Mouse (Mus musculus): ENCODE results near the gene Pappa.

Pappa gene

DNA sequence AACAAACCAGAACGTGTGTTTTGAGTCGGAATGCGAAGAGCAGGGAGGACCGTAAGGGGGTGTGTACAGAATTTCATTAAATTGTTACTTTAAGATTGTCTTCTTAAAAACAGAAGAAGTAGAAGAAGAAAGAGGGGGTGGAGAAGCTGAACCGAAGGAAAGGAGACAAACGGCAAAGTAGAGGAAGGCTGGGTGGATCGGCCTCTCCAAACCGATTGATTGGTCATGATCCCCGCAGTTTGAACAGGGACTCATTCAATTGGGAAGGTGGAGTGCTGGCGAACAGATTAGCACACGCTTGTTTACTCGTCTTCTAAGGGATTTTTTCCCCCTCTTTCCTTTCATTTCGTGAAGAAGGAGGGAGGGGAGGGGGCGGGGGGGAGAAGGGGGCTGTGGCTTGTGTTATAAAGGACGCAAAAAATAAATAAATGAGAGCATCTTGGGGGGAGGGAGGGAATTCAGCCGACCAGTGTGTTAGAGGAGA lies at the start of gene Pappa:
Gene Pappa, plus strand, starts transcription at position 434 of the 484 bp plus-strand sequence.
- peak in 1 of 2 experiments; percentile 11 for DNase-seq (ENCODE audit: low spot score in 2 of 2)

DNA sequence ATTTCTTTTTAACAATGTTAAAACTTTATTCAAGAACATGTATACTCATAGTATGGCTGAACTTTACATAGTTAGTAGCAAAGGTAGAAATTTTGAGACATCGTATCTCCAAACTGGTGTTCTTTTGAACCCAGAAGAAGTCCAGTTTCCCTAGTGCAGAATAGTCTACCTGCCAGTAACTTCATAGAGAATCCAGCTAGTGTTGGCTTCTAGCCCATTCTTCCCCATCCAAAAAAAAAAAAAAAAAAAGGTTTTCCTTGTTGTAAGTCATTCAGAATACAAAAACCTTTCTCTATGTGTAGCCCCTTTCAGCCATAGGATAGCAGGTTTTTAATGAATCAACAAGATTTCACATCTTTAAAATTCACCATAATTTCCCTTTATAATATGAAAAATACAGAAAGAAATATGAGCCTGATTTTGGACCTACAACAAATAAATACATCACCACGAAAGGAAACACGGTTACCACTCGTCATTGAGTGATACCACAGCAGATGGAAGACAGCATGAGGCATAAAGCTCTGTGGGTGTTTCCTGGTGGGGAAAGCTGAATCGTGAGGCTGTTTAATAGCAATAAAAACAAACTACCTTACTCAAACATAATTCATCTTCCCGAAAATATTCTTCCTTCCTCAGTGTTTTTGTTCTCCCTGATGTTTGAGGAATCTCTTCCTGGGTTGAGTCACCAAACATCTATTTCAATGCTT lies 45.9 kb upstream of the Pappa start:
- DNase-seq (ENCODE audit: low spot score in 2 of 2), result peak; percentile 4 to 8

DNA sequence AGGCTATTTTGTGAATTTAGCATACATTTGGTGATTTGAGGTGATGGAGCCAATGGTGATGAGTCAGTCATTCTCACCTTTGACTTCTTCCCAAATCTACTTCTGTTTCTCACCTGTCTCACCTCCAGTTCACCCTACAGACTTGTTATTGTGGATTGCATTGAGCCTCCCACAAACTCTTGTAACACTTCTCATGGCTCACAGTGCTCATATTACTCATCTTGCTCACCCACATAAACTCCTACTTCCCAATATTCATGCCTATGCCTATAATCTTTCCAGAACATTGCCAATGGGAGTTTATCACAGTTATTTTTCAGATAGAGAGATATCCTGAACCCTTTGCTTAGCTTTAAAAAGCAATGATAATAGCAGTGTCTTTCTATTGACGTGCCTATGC lies 37.1 kb upstream of the Pappa start:
- peak; percentile 4 to 8 for DNase-seq (ENCODE audit: low spot score in 2 of 2)

DNA sequence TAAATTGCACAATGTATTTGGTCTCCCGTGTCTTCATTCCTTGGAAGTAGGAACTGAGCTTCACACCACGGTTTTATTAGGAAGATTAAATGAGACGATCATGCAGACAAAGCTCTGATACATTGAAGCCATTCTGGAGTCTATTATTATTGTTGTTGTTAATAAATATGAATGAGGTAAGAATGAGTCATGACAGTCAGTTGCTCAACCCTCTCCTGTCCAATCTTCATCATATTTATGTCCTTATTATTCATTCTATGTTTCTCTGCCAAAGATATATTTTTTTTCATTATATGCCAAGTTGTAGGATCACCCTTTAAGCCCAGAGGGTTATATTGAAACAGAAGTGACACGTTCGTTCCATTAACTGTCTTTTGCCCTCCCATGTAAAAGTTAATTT lies 36.4 kb upstream of the Pappa start:
- DNase-seq (ENCODE audit: low spot score in 2 of 2), result no peak

DNA sequence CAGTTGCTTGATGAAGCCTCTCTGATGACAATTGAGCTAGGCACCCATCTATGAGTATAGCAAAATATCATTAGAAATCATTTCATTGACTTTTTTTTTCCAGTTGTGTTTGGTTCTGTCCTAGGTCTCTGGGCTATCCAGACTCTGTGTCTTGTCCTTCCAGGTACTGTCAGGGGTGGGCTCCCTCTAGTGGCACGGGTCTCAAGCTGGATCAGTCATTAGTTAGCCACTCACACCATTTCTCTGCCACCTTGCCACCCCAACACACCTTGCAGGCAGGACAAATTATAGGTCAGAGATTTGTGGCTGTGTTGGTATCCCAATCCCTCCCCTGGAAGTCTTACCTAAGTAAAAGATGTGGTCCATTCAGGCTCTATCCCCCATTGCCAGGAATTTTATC lies 31.8 kb upstream of the Pappa start:
- no peak for DNase-seq (ENCODE audit: low spot score in 2 of 2)

DNA sequence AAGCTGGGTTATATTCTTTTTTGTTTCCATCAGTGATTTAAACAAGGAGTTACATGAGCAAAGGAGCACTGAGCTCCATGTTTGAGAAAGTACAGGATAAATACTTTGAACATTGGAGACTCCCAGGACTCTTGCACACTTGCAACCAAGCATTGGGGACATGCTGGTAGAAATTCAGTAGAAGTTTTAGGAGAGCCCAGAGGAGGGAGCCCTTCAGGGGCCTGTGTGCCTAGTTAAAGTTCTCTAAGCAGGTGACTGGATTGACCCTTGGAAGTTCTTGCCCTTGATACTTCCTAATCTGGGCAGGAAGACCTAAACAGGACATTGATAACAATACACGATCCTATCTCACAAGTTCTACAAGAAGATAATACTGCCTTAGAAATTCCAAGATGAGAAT lies 3.6 kb upstream of the Pappa start:
- no peak for DNase-seq (ENCODE audit: low spot score in 2 of 2)

DNA sequence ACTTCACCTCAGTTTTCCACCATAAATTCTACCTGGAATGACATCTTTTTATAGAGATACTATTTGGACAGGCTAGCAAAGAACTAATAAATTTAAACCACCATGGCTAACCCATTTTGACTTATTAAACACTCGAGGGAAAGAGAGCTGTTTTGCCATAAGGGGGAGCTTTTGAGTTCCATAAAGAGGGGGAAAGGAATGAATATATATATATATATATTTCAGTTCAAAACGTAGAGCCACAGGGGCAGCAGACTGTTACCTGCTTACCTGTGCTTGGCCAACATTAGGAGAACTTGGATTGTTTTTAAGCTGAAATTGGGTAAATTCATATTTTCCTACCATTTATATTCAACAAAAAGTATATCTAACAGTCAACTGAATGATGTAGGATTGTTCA lies 1.1 kb upstream of the Pappa start:
- no peak for DNase-seq (ENCODE audit: low spot score in 2 of 2)

DNA sequence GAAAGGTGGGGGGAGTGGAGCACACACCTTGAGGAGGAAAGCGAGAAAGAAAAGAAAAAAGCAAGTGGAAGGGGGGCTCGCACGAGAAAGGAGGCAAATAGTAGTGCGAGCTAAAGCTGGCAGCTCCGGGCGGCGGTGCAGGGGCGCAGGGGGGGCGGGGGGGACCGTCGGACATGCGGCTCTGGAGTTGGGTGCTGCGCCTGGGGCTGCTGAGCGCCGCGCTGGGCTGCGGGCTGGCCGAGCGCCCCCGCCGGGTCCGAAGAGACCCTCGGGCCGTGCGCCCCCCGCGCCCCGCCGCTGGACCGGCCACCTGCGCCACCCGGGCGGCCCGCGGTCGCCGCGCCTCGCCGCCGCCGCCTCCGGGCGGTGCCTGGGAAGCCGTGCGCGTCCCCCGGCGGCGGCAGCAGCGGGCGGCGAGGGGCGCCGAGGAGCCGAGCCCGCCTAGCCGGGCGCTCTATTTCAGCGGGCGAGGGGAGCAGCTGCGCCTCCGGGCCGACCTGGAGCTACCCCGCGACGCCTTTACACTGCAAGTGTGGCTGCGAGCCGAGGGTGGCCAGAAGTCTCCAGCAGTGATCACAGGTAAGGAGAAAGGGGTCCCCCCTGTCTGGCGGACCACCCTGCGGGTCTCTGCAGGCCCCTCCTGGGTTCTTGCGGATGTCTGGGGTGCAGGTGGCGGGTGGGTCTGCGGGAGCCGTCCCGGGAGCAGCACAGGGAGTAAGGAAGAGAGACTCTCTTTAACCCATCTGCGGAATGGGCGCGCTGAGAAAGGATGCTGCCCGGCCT lies 586 bp downstream of the Pappa start:
- DNase-seq (ENCODE audit: low spot score in 2 of 2), result no peak

DNA sequence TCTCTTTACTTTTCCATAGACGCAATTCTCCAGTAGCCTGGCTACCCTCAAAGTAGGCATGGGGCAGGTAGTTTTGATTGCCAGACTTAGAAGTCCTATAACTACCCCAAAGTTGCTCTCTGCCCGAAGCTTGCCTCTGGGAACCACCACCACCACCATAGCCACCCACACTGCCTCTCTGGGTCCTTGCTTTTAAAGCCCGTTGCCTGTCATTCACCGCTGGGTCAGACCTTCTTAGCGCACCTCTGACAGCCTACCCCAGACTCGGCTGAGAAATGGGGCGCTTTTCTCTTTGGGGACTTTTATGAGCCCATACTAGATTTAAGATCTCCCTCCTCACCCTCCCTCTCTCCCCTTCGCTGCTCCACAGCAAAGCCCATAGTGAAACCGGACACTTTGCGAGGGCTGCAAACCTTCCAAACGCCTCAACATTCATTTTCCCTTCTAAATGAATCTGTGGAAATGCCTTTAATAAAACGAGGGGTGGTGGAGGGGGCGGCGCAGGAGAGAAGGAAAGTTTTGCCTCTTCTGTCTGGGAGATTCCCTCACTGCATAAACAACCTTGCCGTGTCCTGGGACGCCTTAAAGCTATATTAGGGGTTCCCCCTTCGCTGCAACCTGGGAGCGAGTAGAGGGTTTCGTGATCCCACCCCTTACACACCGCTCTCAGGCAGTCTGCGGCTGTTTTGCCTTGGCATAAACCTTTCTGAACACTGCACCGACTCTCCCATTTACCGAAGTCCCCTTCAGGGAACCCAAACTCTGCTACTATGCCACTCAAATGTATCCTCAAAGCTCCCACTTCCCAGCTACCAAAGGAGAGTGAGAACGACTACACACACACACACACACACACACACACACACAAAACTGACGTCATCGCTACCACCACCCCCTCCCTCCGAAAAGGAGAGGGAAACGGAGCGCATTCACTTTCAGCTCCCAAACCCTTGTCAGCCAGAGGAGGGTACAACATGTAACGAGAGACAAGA lies 1.7 kb downstream of the Pappa start:
- peak; percentile 9 to 38 for DNase-seq (ENCODE audit: low spot score in 2 of 2)

DNA sequence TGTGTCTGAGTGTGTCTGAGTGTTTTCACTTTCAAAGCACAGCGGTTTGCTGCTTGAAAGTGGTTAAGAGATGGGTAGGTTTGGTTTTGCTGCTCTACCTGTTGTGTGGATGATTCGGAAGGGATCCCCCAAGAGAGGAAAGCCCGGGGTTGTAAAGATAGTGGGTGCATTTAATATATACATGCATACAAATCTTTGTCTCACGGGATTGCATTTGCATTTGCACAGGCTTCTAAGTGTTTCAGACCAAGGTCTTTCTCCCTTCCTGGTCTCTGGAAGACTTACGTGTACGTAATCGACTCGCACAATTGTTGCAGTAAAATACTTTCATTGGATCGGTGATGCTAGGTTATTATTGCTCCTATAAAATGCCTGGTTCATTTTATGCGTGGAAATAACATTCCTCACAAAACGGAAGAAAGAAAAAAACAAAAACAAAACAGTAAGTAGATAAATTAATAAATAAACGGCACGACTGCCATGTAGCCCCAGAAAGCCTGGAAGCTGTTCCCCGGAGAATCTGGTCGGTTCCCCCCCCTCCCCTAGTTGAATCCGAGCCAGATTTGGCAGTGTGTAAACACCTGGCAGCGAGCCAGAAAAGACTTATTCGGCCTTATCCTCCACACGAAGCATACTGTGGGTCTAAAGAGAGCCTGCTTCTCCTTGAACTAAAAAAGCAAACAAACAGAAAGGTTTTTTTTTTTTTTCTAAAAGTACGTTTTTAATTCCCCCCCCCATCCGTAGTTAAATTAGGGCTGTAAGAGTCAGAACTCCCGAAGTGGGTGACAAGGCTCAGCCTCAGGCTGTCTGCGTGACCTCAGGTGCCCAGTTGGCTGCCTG lies 2.7 kb downstream of the Pappa start:
- DNase-seq (ENCODE audit: low spot score in 2 of 2), result peak; percentile 13 to 23

DNA sequence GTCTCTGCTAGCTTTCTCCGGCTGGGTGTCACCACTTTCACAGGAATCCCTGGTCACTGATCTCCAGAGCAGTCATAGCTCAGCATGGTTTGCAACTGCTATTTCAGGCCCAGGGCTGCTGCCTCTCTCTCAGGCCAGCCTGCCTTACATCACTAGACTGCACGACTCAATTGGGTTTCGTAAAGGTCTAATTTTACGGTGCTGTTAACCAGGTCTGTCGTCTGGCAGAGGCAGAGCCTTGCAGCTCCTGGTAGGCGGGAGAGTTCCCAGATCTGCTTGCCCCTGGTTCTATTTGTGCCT lies 3.3 kb downstream of the Pappa start:
- DNase-seq (ENCODE audit: low spot score in 2 of 2), result no peak

DNA sequence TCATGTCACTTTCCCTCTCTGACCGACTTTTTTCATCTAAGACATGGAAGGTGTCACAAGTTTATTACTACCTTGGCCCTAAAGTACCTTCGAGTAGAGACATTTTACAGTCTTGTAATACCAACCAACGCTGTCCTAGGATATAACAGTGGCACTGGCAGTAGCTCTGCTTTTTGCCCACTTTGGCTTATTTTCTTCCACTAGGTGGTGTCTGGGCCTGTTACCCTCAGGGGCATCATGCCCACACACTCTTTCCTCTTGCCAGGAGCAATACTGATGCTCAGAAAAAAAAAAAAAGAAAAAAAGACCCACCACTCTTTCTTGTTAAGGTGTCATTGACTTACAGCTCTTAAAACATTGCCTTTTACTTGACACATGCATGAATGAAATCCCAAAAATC lies 8.7 kb downstream of the Pappa start:
- no peak for DNase-seq (ENCODE audit: low spot score in 2 of 2)

DNA sequence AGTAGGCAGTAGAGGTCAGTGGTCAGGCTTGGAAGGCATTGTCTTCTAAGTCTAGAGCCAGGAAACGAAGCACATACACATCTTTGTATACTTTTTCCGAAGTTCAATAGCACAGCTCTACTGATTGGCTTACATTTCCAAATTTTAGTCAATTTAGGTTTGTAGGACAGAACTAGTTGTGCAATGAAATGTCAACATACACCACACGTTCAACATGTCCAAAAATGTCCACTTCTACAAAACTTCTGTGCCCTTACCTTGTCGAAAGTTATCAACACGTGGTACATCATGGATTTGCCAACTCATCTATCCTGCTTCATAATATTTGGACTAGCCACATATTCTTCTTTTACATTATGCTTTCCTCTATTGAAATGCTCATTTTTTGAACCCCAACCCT lies 10.4 kb downstream of the Pappa start:
- no peak for DNase-seq (ENCODE audit: low spot score in 2 of 2)

DNA sequence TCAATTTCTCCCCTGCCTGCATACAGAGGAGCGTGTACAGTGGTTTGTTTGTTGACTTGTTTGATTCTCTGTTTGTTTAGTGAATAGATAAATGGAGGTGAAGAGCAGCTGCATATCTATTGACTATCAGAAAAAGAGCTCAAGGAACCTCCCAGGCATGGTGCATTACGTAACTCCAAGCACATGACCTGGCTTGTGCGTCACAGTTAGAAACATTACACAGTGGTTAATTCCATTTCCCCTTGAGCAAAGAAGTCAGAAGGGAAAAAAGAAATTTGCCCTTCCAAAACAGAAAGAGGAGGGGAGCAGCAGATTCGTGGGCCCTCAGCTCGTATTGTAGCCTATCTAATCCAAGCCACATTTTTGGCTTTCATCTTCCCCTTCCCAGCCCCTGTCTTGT lies 11.1 kb downstream of the Pappa start:
- DNase-seq (ENCODE audit: low spot score in 2 of 2), result no peak

DNA sequence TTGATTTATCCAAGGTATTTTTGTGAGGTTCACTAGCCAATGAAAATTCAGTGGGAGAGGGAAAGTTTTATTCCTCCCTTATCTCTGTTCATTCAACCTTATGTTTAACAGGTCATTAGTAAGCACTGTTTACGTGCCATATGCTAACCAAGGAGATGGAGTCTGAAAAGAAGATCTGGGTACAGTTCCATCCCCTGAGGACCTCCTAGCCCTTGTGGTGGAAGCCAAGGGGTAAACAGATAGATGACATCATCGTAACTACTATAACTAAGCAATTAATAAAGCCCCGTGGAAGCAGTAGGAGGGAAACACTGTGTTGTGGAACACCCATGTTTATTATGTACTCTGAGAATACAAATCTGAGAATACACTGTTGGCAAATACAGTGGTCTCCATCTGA lies 12.6 kb downstream of the Pappa start:
- no peak for DNase-seq (ENCODE audit: low spot score in 2 of 2)

DNA sequence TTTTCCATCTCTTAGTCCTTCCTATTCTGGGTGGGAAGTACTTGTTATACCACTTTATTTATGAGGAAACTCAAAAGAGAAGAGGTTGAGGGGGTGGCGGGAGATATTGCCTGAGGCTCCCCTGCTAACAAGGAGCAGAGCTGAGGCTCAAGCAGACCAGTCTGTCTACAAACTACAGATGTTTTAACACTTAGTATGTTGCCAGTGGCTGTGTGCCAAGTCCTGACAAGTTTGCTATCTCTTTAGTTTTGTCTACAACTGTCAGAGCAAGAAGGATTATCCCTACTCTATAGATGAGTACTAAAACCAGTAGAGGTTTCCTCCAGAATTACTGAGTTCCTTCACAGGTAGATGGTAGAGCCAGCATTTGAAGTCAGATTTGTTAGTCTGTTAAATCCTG lies 23.0 kb downstream of the Pappa start:
- no peak for DNase-seq (ENCODE audit: low spot score in 2 of 2)

DNA sequence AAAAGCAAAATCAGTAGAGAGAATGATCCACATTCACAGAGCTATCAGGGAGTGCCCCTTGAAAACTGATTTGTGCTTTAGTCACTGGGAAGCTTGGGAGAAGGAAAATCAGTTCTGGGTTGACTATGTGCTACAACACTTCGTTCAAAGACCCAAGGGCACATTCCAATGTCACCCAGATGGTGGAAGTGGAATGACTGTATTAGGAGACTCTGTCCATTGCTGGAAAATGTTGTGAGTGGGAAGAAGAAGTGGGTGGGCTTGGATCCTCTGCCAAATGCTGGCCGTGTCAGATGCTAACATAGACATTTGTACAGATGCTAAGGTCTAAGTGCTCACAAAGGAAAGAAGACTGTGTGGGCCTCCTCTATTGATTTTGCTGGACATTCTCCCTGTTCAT lies 29.6 kb downstream of the Pappa start:
- DNase-seq (ENCODE audit: low spot score in 2 of 2), result no peak

DNA sequence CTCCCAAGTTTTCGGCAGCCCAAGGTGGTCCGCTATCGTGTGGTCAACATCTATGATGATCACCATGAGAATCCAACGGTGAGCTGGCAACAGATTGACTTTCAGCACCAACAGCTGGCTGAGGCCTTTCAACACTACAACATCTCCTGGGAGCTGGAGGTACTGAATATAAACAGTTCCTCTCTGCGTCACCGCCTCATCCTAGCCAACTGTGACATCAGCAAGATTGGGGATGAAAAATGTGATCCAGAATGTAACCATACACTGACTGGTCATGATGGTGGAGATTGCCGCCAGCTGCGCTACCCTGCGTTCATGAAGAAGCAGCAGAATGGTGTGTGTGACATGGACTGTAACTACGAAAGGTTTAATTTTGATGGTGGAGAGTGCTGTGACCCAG lies 32.3 kb downstream of the Pappa start:
- DNase-seq (ENCODE audit: low spot score in 2 of 2), result no peak

DNA sequence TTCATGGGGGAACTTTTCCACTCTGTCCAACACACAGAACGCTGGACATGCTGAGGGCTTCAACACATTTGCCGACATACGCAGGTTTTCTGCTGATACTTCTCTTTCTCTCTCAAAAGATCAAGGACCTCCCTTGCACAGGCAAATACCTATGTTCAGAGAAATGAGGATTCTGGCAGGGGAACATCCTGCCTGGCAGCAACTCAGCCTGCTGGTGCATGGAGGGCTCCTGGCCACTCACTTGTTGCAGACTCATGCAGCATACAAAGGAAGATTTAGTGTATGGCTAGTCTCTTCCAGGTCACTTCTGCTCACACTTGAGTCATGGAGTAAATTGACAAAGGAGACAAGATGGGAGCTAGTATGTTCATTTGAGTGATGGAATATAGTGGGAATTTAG lies 34.7 kb downstream of the Pappa start:
- DNase-seq (ENCODE audit: low spot score in 2 of 2), result no peak

DNA sequence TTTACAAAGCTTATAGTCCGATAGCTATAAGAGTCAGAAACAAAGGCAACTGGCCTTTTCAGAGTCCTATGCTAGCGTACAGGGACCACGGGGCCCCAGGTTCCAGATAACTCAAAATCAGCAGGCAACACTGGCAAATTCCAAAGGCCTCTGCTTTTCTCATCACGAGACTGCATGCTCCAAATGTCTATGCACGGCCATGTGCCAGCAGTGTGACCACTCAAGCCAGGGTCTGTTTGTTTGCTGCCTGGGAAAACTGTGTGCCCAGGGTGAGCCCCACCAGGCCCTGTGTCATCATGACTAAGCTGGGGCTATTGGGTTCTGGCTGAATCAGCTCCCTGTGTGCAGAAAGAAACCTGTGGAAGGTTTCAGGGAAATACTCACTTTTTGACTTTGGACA lies 35.5 kb downstream of the Pappa start:
- DNase-seq (ENCODE audit: low spot score in 2 of 2), result no peak

DNA sequence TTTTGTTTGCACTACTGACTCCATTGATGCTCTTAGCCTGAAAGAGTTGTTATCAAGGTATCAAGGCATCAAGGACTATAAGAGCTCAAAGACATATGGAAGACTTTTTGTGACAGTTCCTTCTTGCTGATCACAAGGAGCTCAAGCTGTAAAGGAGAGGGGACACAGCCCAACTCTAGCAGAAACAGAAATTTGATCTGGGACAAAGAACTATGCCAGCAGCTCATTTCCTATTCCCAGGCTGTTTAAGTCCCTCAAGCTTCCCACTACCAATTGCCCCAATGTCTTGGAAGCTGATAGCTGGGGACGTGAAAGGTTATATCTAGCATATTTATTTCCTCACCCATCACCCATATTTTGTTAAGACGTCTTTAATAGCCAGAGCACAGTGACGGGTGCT lies 39.7 kb downstream of the Pappa start:
- no peak for DNase-seq (ENCODE audit: low spot score in 2 of 2)
